Mouse (Mus musculus): ENCODE results near the gene Vdr. TPM values are rescaled to one million over a fixed set of nuclear protein-coding genes. Genes with fewer than 3 reads are reported as not detected.

The Vdr gene
- polyA plus RNA-seq, 2 experiments = 0.11 to 0.15 TPM

DNA sequence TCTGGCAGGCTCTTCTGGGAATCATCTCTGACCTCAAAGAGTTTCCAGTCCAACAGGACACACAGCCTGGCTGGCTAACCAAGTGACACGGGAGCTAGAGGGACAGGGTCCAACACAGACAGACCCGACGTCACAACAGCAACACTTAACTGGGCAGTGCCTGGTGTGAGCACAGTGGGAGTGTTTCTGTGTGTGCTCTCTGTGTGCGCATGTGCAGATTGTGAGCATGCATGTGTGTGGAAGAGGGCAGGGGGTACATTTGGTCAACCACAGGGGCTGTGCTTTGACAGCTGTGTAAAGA is 42.4 kb upstream of the Vdr start:
- ATAC-seq (ENCODE audit: insufficient read depth) = no peak

DNA sequence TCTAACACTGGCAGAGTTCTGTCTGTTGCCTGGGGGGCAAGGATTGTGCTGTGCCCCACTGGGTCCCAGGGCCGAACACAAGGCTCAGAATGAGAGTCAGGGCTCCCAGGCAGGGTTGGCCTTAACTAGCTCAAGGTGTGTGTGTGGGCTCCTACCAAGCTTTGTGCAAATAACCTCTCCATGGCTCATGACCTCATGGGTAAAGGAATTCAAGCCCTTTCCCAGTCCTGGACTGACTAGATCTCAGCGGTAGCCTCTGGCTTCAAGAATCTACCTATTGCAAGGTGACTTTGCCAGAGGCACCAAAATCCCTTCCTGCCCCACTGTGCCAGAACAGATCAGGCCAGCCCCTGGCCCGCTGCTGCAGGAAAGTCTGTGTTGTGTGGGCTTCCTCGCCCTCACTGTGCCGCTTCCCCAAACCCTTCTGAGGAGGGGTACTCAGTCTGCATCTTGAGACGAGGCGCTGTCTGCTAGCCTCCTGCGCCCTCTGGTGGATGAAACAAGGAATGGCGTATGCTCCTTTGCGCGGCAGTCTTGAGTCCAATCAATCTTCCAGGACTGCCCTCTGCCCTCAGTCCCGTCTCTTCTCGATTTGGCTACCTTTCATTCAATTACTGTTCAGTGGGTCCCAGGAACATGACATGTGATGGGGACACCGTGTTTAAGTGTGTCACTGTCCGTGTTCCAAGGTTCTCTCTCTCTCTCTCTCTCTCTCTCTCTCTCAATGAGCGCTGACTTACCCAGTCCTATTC is 41.9 kb upstream of the Vdr start:
- no peaks in the 10 kb centered on the region for H3K27me3 ChIP-seq (ENCODE audit: control insufficient read depth, insufficient read depth, low read length)
- no peaks in the 10 kb centered on the region for H3K9me3 ChIP-seq (ENCODE audit: control insufficient read depth, low read length)
- H3K4me2 ChIP-seq (ENCODE audit: low read depth) = no peak overlapping the region
- no peak overlapping the region for H3K9ac ChIP-seq (replicated peaks)
- 14% methylated on average over 16 of the region's 16 CpGs for WGBS (ENCODE audit: insufficient replicate concordance)
- no peak overlapping the region for H3K4me3 ChIP-seq (ENCODE audit: insufficient read depth in 1 of 2, low read depth in 2 of 2, low read length in 2 of 2)
- H3K4me1 ChIP-seq (replicated peaks; ENCODE audit: control insufficient read depth in 2 of 2, insufficient read depth in 2 of 2, low read length in 1 of 2) = no peaks in the 10 kb centered on the region
- TF ChIP-seq EP300 (IDR thresholded peaks at IDR 0.05; ENCODE audit: low read depth) = no peak
- TF ChIP-seq CTCF (IDR thresholded peaks at IDR 0.05; ENCODE audit: low read depth) = peak; percentile 98
- DNase-seq (ENCODE audit: low read depth in 3 of 3, low spot score in 3 of 3) (peak in 2 of 3 experiments; percentile 27 to 28), ATAC-seq (ENCODE audit: insufficient read depth) (no peak)
- no peaks in the 10 kb centered on the region for H3K36me3 ChIP-seq (replicated peaks; ENCODE audit: control insufficient read depth, insufficient read depth, low read depth)
- no peak overlapping the region for H3K27ac ChIP-seq

More for the DNA sequence above, 42.4 kb upstream of the Vdr start:
- Histone ChIP-seq H3K36me3 (replicated peaks; ENCODE audit: control insufficient read depth, insufficient read depth, low read depth) (no peaks in the 10 kb centered on the region), H3K4me3 (ENCODE audit: insufficient read depth in 1 of 2, low read depth in 2 of 2, low read length in 2 of 2) (no peak overlapping the region), H3K9ac (replicated peaks) (no peak overlapping the region), H3K4me2 (ENCODE audit: low read depth) (no peak overlapping the region), H3K9me3 (ENCODE audit: control insufficient read depth, low read length) (no peaks in the 10 kb centered on the region), H3K27ac (no peak overlapping the region), H3K27me3 (ENCODE audit: control insufficient read depth, insufficient read depth, low read length) (no peaks in the 10 kb centered on the region), H3K4me1 (replicated peaks; ENCODE audit: control insufficient read depth in 2 of 2, insufficient read depth in 2 of 2, low read length in 1 of 2) (no peaks in the 10 kb centered on the region)
- DNase-seq (ENCODE audit: low read depth in 3 of 3, low spot score in 3 of 3) = no peak
- TF ChIP-seq CTCF (IDR thresholded peaks at IDR 0.05; ENCODE audit: low read depth) (no peak), EP300 (IDR thresholded peaks at IDR 0.05; ENCODE audit: low read depth) (no peak)
- 54% methylated on average over 4 of the region's 4 CpGs for WGBS (ENCODE audit: insufficient replicate concordance)

DNA sequence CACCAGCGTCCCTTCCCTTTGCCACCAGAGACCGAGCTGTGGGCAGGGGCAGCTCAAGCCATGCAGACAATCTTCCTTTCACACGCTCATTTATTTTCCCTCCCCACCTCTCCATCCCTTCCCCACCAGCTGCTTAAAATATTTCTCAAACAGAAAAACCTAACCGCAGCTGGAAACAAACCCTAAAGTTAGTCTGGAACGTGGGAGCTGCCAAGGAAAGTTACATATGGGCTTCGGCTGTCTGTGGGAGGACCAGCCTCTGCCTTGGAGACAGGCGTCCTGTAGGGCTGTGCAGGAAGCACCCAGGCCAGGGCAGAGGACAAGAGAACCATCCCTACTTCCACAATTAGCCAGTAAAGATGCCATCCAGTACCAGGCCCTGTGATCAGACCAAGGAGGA is 39.8 kb upstream of the Vdr start:
- no peaks in the 10 kb centered on the region for H3K4me1 ChIP-seq (replicated peaks; ENCODE audit: control insufficient read depth in 2 of 2, insufficient read depth in 2 of 2, low read length in 1 of 2)
- H3K36me3 ChIP-seq (replicated peaks; ENCODE audit: control insufficient read depth, insufficient read depth, low read depth) = no peaks in the 10 kb centered on the region
- no peaks in the 10 kb centered on the region for H3K27me3 ChIP-seq (ENCODE audit: control insufficient read depth, insufficient read depth, low read length)
- whole genome bisulfite sequencing (ENCODE audit: insufficient replicate concordance) = 54% methylated on average over 7 of the region's 7 CpGs
- DNase-seq (ENCODE audit: low read depth in 3 of 3, low spot score in 3 of 3) (no peak), ATAC-seq (ENCODE audit: insufficient read depth) (no peak)
- H3K27ac ChIP-seq = no peak overlapping the region
- H3K4me3 ChIP-seq (ENCODE audit: insufficient read depth in 1 of 2, low read depth in 2 of 2, low read length in 2 of 2) = no peak overlapping the region
- no peak overlapping the region for H3K4me2 ChIP-seq (ENCODE audit: low read depth)
- no peaks in the 10 kb centered on the region for H3K9me3 ChIP-seq (ENCODE audit: control insufficient read depth, low read length)
- TF ChIP-seq EP300 (IDR thresholded peaks at IDR 0.05; ENCODE audit: low read depth) = no peak
- no peak overlapping the region for H3K9ac ChIP-seq (replicated peaks)

GRCm38 (mm10) chr15:97949706-97950105 is 39.3 kb upstream of the Vdr start:
- H3K4me2 ChIP-seq (ENCODE audit: low read depth) = no peak overlapping the region
- TF ChIP-seq CTCF (IDR thresholded peaks at IDR 0.05; ENCODE audit: low read depth) (no peak), EP300 (IDR thresholded peaks at IDR 0.05; ENCODE audit: low read depth) (no peak)
- H3K4me1 ChIP-seq (replicated peaks; ENCODE audit: control insufficient read depth in 2 of 2, insufficient read depth in 2 of 2, low read length in 1 of 2) = no peaks in the 10 kb centered on the region
- WGBS (ENCODE audit: insufficient replicate concordance) = 19% methylated on average over 3 of the region's 3 CpGs
- no peaks in the 10 kb centered on the region for H3K27me3 ChIP-seq (ENCODE audit: control insufficient read depth, insufficient read depth, low read length)
- H3K27ac ChIP-seq = no peak overlapping the region
- DNase-seq (ENCODE audit: low read depth in 3 of 3, low spot score in 3 of 3) = no peak
- no peaks in the 10 kb centered on the region for H3K36me3 ChIP-seq (replicated peaks; ENCODE audit: control insufficient read depth, insufficient read depth, low read depth)
- H3K4me3 ChIP-seq (ENCODE audit: insufficient read depth in 1 of 2, low read depth in 2 of 2, low read length in 2 of 2) = no peak overlapping the region
- H3K9me3 ChIP-seq (ENCODE audit: control insufficient read depth, low read length) = no peaks in the 10 kb centered on the region
- H3K9ac ChIP-seq (replicated peaks) = no peak overlapping the region
- no peak for ATAC-seq (ENCODE audit: insufficient read depth)

- no peaks in the 10 kb centered on the region for H3K27me3 ChIP-seq (ENCODE audit: control insufficient read depth, insufficient read depth, low read length)
- TF ChIP-seq CTCF (IDR thresholded peaks at IDR 0.05; ENCODE audit: low read depth) (no peak), EP300 (IDR thresholded peaks at IDR 0.05; ENCODE audit: low read depth) (no peak)
- no peak overlapping the region for H3K4me2 ChIP-seq (ENCODE audit: low read depth)
- H3K9ac ChIP-seq (replicated peaks) = no peak overlapping the region
- no peak overlapping the region for H3K4me3 ChIP-seq (ENCODE audit: insufficient read depth in 1 of 2, low read depth in 2 of 2, low read length in 2 of 2)
- ATAC-seq (ENCODE audit: insufficient read depth) = no peak
- no peak overlapping the region for H3K27ac ChIP-seq
- WGBS (ENCODE audit: insufficient replicate concordance) = 52% methylated on average over 7 of the region's 7 CpGs
- DNase-seq (ENCODE audit: low read depth in 3 of 3, low spot score in 3 of 3) = no peak
- H3K4me1 ChIP-seq (replicated peaks; ENCODE audit: control insufficient read depth in 2 of 2, insufficient read depth in 2 of 2, low read length in 1 of 2) = no peaks in the 10 kb centered on the region
- H3K36me3 ChIP-seq (replicated peaks; ENCODE audit: control insufficient read depth, insufficient read depth, low read depth) = no peaks in the 10 kb centered on the region
- no peaks in the 10 kb centered on the region for H3K9me3 ChIP-seq (ENCODE audit: control insufficient read depth, low read length)
Measured at GRCm38 (mm10) chr15:97948720-97949119, 38.3 kb upstream of the Vdr start.

Measured in liver, embryonic 14.5 days (tissue).